Mouse (Mus musculus): ENCODE data around the gene Gm49393. TPM values are rescaled to one million over a fixed set of nuclear protein-coding genes. Genes with fewer than 3 reads are reported as not detected.

Gm49393 gene
- not detected for total RNA-seq (2023)

GRCm38 (mm10) chr13:60935490-60935889 is at the start of gene Gm49393:
Gm49393 (minus strand) TSS chr13:60935590.

DNA sequence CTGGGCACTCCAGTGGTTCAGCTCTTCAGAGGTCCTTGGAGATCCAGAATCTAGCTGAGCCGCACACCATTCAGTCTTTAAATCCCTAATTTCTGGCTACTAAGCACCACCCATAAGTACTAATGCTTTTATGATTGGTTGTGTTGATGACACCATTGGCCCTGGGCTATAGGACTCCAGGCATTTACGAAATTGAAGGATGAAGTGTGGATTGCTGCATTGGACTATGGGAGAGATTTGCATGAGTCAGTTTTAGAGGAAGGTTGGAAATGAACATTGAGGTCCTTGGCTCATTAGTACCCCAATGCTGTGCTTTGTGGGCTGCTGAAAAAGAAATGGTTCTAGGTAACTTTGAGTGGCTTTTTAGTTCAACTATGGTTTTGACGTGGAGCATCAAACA is 6.5 kb upstream of the Gm49393 start, which contains the start of gene Tpbpa:
TSS of gene Tpbpa (minus strand) at position 101 of the 400 bp plus-strand sequence.

GRCm38 (mm10) chr13:60936500-60936901 is 1.1 kb upstream of the Gm49393 start, which contains the start of the genes Gm49391 and Ctla2a:
Gm49391 (minus strand) TSS chr13:60936571.
Ctla2a (minus strand) TSS chr13:60936625.

GRCm38 (mm10) chr13:60904780-60905179 is 30.6 kb downstream of the Gm49393 start, which contains the start of gene Tpbpb:
Tpbpb (minus strand) TSS chr13:60904880.

GRCm38 (mm10) chr13:60897328-60897727 is 38.1 kb downstream of the Gm49393 start, which contains the start of gene Ctla2b:
Ctla2b (minus strand) TSS chr13:60897447.

DNA sequence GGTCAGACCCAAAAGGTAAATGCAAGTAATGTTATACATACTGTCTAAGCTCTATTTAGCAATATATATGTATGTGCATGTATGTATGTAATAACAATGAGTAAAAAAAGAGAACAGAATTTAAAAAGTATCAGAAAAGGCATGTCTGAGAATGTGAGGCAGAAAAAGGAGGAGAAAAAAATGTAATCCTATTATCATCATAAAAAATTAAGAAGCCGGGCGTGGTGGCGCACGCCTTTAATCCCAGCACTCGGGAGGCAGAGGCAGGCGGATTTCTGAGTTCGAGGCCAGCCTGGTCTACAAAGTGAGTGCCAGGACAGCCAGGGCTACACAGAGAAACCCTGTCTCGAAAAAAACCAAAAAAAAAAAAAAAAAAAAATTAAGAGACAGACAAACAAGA is 38.6 kb downstream of the Gm49393 start, which contains the start of gene Gm49392:
TSS of gene Gm49392 (minus strand) at position 101 of the 400 bp plus-strand sequence.

DNA sequence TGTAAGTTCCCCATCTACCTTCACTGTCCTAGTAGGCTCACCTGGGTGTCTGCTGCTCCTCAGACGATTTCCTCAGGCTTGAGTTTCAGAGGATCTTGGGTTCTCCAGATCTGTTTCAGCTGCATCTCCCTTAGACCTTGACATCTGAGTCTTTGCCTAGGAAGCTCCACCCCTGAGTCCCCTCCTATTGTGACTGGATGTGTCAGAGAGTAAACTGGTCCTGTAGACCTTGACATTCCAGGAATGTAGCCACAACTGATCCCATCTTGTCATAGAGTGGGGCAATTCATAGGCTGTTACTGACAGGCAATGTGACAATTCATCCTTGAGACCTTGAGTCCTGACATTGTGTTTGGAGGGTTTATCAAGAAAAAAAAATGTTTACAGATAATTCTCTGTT is 71.1 kb downstream of the Gm49393 start, which contains the start of gene 4930486L24Rik:
TSS of gene 4930486L24Rik (minus strand) at position 195 of the 400 bp plus-strand sequence.

Other genes with a start within 250 kb of the Gm49393 start
- gene BC051665, start 149.2 kb downstream of the Gm49393 start, total RNA-seq (2023): not detected
- gene Ctsll3, start 132.7 kb downstream of the Gm49393 start, total RNA-seq (2023): not detected
- 1 to 10 TPM; 4.9 to 5.2 TPM for gene 4930486L24Rik, start 71.1 kb downstream of the Gm49393 start, total RNA-seq (2023)
- gene Gm49392, start 38.7 kb downstream of the Gm49393 start, total RNA-seq (2023): under 1 TPM in 1 of 2 experiments, not detected in 1; 0.47 TPM
- 1 to 10 TPM; 7.8 to 9.0 TPM for gene Ctla2b, start 38.1 kb downstream of the Gm49393 start, total RNA-seq (2023)
- gene Tpbpb, start 30.7 kb downstream of the Gm49393 start, total RNA-seq (2023): not detected
- not detected for gene Gm49391, start 981 bp upstream of the Gm49393 start, total RNA-seq (2023)
- 10 to 100 TPM; 21.8 to 24.4 TPM for gene Ctla2a, start 1.0 kb upstream of the Gm49393 start, total RNA-seq (2023)
- not detected for gene Tpbpa, start 6.4 kb upstream of the Gm49393 start, total RNA-seq (2023)
- gene Ctsj, start 70.4 kb upstream of the Gm49393 start, total RNA-seq (2023): not detected
- gene Ctsq, start 105.0 kb upstream of the Gm49393 start, total RNA-seq (2023): not detected
- not detected for gene Ctsr, start 228.7 kb upstream of the Gm49393 start, total RNA-seq (2023)